Mouse (Mus musculus): ENCODE measurements around the gene Gm9903. TPM values are rescaled to one million over a fixed set of nuclear protein-coding genes. Genes with fewer than 3 reads are reported as not detected.

Gene Gm9903
- total and polyA plus RNA-seq, 3 experiments, result 0.16 to 0.26 (median 0.21) TPM

Other genes with a start within 250 kb of the Gm9903 start
- gene Nkx1-1, start 195.9 kb upstream of the Gm9903 start, total RNA-seq (2012; rRNA removed), result not detected in 2 replicates
- not detected in 2 replicates for gene Nkx1-1, start 195.9 kb upstream of the Gm9903 start, total RNA-seq (2014; rRNA removed)
- gene Nkx1-1, start 195.9 kb upstream of the Gm9903 start, polyA plus RNA-seq (2012; ENCODE audit: insufficient read length, low read depth), result not detected in 2 replicates
- gene Fam53a, start 290 bp upstream of the Gm9903 start, total RNA-seq (2012; rRNA removed), result 27.9 and 29.2 TPM in 2 replicates
- 25.1 and 26.6 TPM in 2 replicates for gene Fam53a, start 290 bp upstream of the Gm9903 start, total RNA-seq (2014; rRNA removed)
- gene Fam53a, start 290 bp upstream of the Gm9903 start, polyA plus RNA-seq (2012; ENCODE audit: insufficient read length, low read depth), result 32.9 and 33.4 TPM in 2 replicates
- gene Slbp, start 22.6 kb downstream of the Gm9903 start, total RNA-seq (2012; rRNA removed), result 85.4 and 111 TPM in 2 replicates
- gene Slbp, start 22.6 kb downstream of the Gm9903 start, total RNA-seq (2014; rRNA removed), result 263 and 284 TPM in 2 replicates
- 117 and 148 TPM in 2 replicates for gene Slbp, start 22.6 kb downstream of the Gm9903 start, polyA plus RNA-seq (2012; ENCODE audit: insufficient read length, low read depth)
- gene Tacc3, start 28.2 kb downstream of the Gm9903 start, total RNA-seq (2012; rRNA removed), result 89.4 and 110 TPM in 2 replicates
- 186 and 202 TPM in 2 replicates for gene Tacc3, start 28.2 kb downstream of the Gm9903 start, total RNA-seq (2014; rRNA removed)
- gene Tacc3, start 28.2 kb downstream of the Gm9903 start, polyA plus RNA-seq (2012; ENCODE audit: insufficient read length, low read depth), result 160 and 175 TPM in 2 replicates
- gene Tmem129, start 28.5 kb downstream of the Gm9903 start, total RNA-seq (2012; rRNA removed), result 14.8 and 15.2 TPM in 2 replicates
- 10.8 and 11.2 TPM in 2 replicates for gene Tmem129, start 28.5 kb downstream of the Gm9903 start, total RNA-seq (2014; rRNA removed)
- gene Tmem129, start 28.5 kb downstream of the Gm9903 start, polyA plus RNA-seq (2012; ENCODE audit: insufficient read length, low read depth), result 8.4 and 12.7 TPM in 2 replicates
- gene Fgfr3, start 91.7 kb downstream of the Gm9903 start, total RNA-seq (2012; rRNA removed), result 0.76 and 1.2 TPM in 2 replicates
- 0.12 and 0.19 TPM in 2 replicates for gene Fgfr3, start 91.7 kb downstream of the Gm9903 start, total RNA-seq (2014; rRNA removed)
- 0.23 and 0.35 TPM in 2 replicates for gene Fgfr3, start 91.7 kb downstream of the Gm9903 start, polyA plus RNA-seq (2012; ENCODE audit: insufficient read length, low read depth)
- 21.8 and 25.7 TPM in 2 replicates for gene Letm1, start 152.9 kb downstream of the Gm9903 start, total RNA-seq (2012; rRNA removed)
- gene Letm1, start 152.9 kb downstream of the Gm9903 start, total RNA-seq (2014; rRNA removed), result 25.1 and 27.6 TPM in 2 replicates
- 43.0 and 43.4 TPM in 2 replicates for gene Letm1, start 152.9 kb downstream of the Gm9903 start, polyA plus RNA-seq (2012; ENCODE audit: insufficient read length, low read depth)
- gene Nsd2, start 190.8 kb downstream of the Gm9903 start, total RNA-seq (2012; rRNA removed), result 55.0 and 63.3 TPM in 2 replicates
- gene Nsd2, start 190.8 kb downstream of the Gm9903 start, total RNA-seq (2014; rRNA removed), result 39.8 and 43.7 TPM in 2 replicates
- 47.2 and 49.9 TPM in 2 replicates for gene Nsd2, start 190.8 kb downstream of the Gm9903 start, polyA plus RNA-seq (2012; ENCODE audit: insufficient read length, low read depth)

All from CH12.LX (cell line).